Mouse (Mus musculus): ENCODE data around the gene Podn.

DNA sequence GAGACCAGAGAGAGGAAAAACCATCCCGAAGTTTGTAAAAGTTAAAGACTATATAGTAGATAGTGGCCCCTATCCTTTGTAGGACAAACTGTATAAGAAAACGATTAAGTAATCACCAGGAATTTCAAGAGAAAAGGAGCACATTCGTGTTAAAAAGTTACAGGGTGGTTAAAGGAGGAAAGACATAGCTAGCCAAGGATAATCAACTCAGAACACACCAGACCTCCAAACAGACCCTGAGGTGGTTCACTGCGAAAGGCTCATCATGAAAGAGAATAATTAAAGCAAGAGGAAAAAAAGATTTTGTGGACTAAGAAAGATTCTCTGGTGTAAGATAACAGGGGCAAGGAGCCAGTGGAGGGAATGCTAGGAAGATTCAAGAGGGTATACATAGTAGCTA, 26.0 kb downstream of the Podn start:
- no peak for TF ChIP-seq CTCF (IDR thresholded peaks at IDR 0.05; ENCODE audit: borderline replicate concordance, insufficient read depth, low read depth, low read length)
- no peak for TF ChIP-seq POLR2A (IDR thresholded peaks at IDR 0.05; ENCODE audit: borderline replicate concordance, insufficient read depth, low read length)

Measured in cerebellum, adult 2 months (tissue).